Mouse (Mus musculus): ENCODE results near the gene Ascl5.

Ascl5 gene

GRCm38 (mm10) chr1:136051465-136051864 is 861 bp downstream of the Ascl5 start:
- DNase-seq (ENCODE audit: low spot score), result peak; percentile 73

DNA sequence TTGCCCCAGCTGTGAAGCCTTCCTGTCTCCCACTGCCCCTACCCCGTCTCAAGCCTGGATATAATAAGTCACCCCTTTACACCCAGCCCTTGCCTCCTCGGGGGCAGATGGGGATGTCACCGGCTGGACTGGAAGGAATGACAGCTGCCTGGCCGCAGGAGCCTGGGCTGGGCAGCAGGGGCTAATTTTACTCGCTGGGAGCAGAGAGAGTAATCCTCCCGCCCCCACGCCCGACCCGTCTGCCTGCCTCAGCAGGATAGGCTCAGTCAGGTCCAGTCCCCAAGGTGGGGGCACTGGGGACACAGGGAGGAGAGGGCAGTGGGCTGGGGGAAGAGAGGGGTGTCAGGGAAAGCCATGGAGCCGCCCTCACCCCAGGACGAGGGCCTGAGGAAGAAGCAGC is 1.9 kb downstream of the Ascl5 start, which contains the start of gene Cacna1s:
Cacna1s (plus strand) TSS at position 204 of the 400 bp plus-strand sequence.
- no peak for DNase-seq (ENCODE audit: low spot score)

GRCm38 (mm10) chr1:136055771-136056170 is 5.2 kb downstream of the Ascl5 start:
- DNase-seq (ENCODE audit: low spot score), result peak; percentile 68

DNA sequence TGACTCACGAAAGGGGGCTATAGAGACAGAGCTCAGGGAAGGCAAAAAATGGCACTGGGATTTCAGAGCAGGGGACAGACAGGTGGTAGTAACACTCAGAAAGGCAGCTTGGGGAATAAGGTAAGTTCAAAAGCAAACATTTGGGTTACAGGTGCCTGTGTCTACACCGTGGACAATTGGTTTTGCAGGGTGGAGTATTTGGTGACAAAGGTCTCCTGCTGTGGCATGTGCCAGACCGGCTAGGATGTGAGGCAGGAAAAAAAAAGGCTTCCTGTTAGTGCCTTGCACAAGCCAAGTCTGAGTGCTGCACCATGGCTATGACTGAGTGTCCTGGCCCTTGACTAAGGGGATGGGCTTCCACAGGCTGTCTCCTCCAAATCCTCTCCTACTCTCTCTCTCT is 8.0 kb downstream of the Ascl5 start:
- no peak for DNase-seq (ENCODE audit: low spot score)

- DNase-seq (ENCODE audit: low spot score), result peak; percentile 65
Measured at GRCm38 (mm10) chr1:136061041-136061789, 10.6 kb downstream of the Ascl5 start.

GRCm38 (mm10) chr1:136061790-136062141 is 11.2 kb downstream of the Ascl5 start:
- no peak for DNase-seq (ENCODE audit: low spot score)

- DNase-seq (ENCODE audit: low spot score), result no peak
Measured at GRCm38 (mm10) chr1:136063991-136064390, 13.4 kb downstream of the Ascl5 start.

DNA sequence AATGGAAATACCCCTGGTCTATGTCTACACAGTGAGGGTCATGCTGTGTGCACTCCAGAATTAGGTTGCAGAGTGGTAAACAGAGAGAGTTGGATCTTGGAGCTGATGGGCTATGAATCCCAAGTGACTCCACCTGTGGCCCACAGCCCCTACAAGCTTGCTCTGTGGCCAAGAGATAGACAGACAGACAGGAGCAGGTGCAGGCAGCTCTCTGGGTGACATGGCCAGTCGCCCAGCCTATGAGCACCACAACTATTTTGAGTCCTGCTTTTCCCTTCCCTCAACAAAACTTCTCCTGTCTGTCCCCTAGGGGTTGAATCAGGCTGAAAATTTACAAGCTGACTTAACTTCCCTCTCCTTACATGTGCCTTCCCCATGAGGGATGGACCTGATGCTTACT is 16.0 kb downstream of the Ascl5 start:
- no peak for DNase-seq (ENCODE audit: low spot score)

GRCm38 (mm10) chr1:136067579-136067978 is 17.0 kb downstream of the Ascl5 start:
- DNase-seq (ENCODE audit: low spot score), result no peak

- no peak for DNase-seq (ENCODE audit: low spot score)
Measured at GRCm38 (mm10) chr1:136076086-136076485, 25.5 kb downstream of the Ascl5 start.

DNA sequence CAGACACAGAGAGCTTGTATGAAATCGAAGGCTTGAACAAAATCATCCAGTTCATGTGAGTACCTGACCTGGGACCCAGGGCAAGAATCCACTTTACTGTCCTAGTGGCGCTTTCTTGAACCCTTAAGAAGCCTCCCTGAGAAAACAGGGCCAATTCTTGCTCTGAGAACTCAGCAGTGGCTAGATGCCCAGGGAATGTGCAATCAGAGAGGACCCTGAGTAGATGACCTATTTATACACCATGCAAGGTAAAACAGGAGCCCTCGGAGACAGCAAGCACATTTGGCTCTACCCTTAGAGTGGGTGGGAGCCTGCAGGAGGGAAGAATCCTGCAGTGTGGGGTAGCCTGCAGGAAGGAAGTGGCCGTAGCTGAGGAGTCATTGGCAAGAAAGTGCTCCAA is 27.1 kb downstream of the Ascl5 start:
- DNase-seq (ENCODE audit: low spot score), result no peak

DNA sequence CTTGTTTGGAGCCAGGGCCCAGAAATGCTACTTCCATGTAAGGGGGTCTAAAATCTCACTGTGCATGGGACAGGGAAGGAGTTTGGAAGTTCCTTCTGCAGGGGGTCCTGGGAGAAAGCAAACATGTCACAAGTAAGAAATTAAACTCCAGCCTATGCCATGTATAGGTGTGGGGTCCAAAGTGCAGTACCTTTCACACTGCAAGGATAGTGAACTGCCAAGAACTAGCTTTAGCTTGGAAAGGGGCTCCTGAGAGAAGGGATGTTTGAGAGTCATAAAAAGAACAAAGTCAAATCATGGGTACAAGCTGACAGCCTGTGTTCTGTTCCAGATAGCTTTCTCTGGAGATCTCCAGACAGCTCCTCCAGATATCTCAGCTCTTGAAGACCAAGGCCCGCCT is 30.6 kb downstream of the Ascl5 start:
- no peak for DNase-seq (ENCODE audit: low spot score)

- DNase-seq (ENCODE audit: low spot score), result no peak
Measured at GRCm38 (mm10) chr1:136085988-136086685, 35.5 kb downstream of the Ascl5 start.

DNA sequence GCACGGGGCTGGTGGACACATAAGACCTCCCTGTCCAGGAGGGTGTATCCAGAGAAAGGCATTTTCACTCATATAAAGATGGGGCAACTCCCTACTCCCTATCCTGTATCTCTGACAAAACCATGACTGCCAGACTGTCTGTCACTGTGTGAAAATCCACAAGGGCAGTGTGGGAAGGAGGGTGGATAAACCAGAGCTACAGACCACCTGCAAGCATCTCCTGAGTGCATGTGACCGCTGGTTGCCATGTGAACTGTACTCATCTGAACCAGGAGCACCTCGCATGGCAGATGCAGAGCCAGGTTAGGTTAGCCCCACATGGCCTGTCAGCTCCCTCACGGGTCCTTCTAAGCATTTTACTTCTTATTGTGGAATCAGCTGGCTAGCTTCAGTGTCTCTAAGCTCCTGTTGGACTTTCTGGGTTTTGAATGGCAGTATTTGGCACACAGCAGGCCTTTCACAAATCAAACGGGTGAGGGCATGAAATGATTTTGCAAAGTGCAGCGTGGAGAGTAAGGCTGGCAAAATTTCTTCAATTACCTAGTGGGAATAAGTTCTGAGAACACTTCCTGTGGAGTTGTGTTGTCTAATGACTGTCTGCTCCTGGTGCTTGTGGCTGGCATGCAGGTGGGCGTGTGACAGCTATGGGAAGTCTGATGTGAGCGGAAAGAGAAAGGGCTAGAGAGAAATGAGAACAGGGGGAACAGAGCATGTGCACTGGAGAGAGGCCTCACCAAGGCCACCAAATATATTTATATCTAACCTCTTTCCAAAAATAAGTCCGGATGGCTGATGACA is 39.0 kb downstream of the Ascl5 start:
- DNase-seq (ENCODE audit: low spot score), result no peak

GRCm38 (mm10) chr1:136093726-136094125 is 43.1 kb downstream of the Ascl5 start:
- no peak for DNase-seq (ENCODE audit: low spot score)

DNA sequence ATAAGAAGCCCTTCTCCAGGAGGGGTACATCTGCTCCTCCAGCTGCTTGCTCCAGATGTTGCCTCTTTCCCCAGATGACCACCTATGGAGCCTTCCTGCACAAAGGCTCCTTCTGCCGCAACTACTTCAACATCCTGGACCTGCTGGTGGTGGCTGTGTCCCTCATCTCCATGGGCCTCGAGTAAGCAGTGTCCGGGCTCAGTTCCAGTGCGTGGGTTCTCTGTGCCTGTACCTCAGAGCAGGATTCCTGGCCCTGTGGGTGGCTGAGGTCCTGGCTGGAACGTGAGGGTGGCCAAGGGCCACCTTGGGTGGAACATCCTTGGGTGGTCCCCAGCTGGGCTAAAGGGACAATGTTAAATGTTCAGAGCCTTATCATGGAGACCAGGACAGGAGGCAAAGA is 44.2 kb downstream of the Ascl5 start:
- no peak for DNase-seq (ENCODE audit: low spot score)

Measured in left cerebral cortex, adult 11 months (tissue).